Comparison of ENCODE assay signal across 18 mouse cellular contexts in genomic region chr5:103839265-103839626, GRCm38 (mm10).
DNase-seq lines count a peak whose midpoint lies in the region; ATAC-seq lines count a peak whose summit lies in the region.
"Had no signal": no experiment of that assay in that cellular context is flagged by ENCODE, and none has a peak within 500 bp of the region (broad histone marks: within the 10 kb centered on the region; RNA-seq: fewer than 3 reads in every experiment).

No protein-coding gene starts in this region.

- H3K27me3 ChIP-seq in heart, embryonic 13.5 days (replicated peaks), result no peaks in the 10 kb centered on the region
- H3K27me3 ChIP-seq in limb, embryonic 15.5 days, result no peaks in the 10 kb centered on the region
- no peaks in the 10 kb centered on the region for H3K27me3 ChIP-seq in limb, embryonic 10.5 days (ENCODE audit: low read depth, poor library complexity, severe bottlenecking)
- no peaks in the 10 kb centered on the region for H3K27me3 ChIP-seq in intestine, embryonic 16.5 days (replicated peaks; ENCODE audit: control insufficient read depth, insufficient read depth, low read length)
- H3K27me3 ChIP-seq in stomach, embryonic 15.5 days (replicated peaks), result no peaks in the 10 kb centered on the region
- H3K27me3 ChIP-seq: embryonic facial prominence, embryonic 15.5 days; limb, embryonic 13.5 days; megakaryocyte, embryonic 14.5 days had no signal

- 73% methylated on average over 3 of the region's 3 CpGs for WGBS in heart, embryonic 13.5 days
- 69% methylated on average over 3 of the region's 3 CpGs for WGBS in limb, embryonic 15.5 days
- WGBS in limb, embryonic 10.5 days, result 88% methylated on average over 3 of the region's 3 CpGs
- 68% methylated on average over 3 of the region's 3 CpGs for WGBS in intestine, embryonic 16.5 days
- 78% methylated on average over 3 of the region's 3 CpGs for WGBS in stomach, embryonic 15.5 days

- no peak for ATAC-seq in heart, embryonic 13.5 days (ENCODE audit: extremely low read depth, insufficient number of reproducible peaks, low FRiP score, low TSS enrichment)
- ATAC-seq in limb, embryonic 15.5 days (ENCODE audit: insufficient number of reproducible peaks, low FRiP score, low TSS enrichment, low read depth), result no peak
- ATAC-seq in intestine, embryonic 16.5 days, result peak; percentile 26; the same call in 1 of the 2 replicates
- ATAC-seq in stomach, embryonic 15.5 days (ENCODE audit: insufficient read depth, low FRiP score, low read depth), result no peak
- ATAC-seq: forebrain, postnatal 0 days; midbrain, embryonic 16.5 days had no signal

- H3K9ac ChIP-seq in heart, embryonic 13.5 days, result no peak overlapping the region
- no peak overlapping the region for H3K9ac ChIP-seq in limb, embryonic 15.5 days
- H3K9ac ChIP-seq in intestine, embryonic 16.5 days (ENCODE audit: low read depth, low read length), result no peak overlapping the region
- H3K9ac ChIP-seq in stomach, embryonic 15.5 days, result no peak overlapping the region
- H3K9ac ChIP-seq: embryonic facial prominence, embryonic 15.5 days; forebrain, postnatal 0 days; hindbrain, embryonic 14.5 days; limb, embryonic 13.5 days; liver, embryonic 14.5 days had no signal

- no peaks in the 10 kb centered on the region for H3K9me3 ChIP-seq in heart, embryonic 13.5 days
- no peaks in the 10 kb centered on the region for H3K9me3 ChIP-seq in limb, embryonic 15.5 days
- no peaks in the 10 kb centered on the region for H3K9me3 ChIP-seq in limb, embryonic 10.5 days (replicated peaks)
- no peaks in the 10 kb centered on the region for H3K9me3 ChIP-seq in intestine, embryonic 16.5 days (ENCODE audit: control insufficient read depth, low read length)
- H3K9me3 ChIP-seq in stomach, embryonic 15.5 days, result no peaks in the 10 kb centered on the region
- H3K9me3 ChIP-seq: embryonic facial prominence, embryonic 15.5 days; forebrain, embryonic 10.5 days; limb, embryonic 13.5 days; megakaryocyte, embryonic 14.5 days had no signal

- peak overlapping the region; percentile 63 for H3K27ac ChIP-seq in heart, embryonic 13.5 days (replicated peaks)
- H3K27ac ChIP-seq in limb, embryonic 15.5 days, result peak overlapping the region; percentile 7; the same call in 1 of the 2 replicates
- no peak overlapping the region for H3K27ac ChIP-seq in limb, embryonic 10.5 days
- H3K27ac ChIP-seq in intestine, embryonic 16.5 days (ENCODE audit: low read length), result 0 out of 2 replicates have a peak overlapping the region, but pooled peaks have one; percentile 3
- peak overlapping the region; percentile 40; the same call in 1 of the 2 replicates for H3K27ac ChIP-seq in stomach, embryonic 15.5 days
- H3K27ac ChIP-seq: embryonic facial prominence, embryonic 15.5 days; forebrain, embryonic 10.5 days; hindbrain, embryonic 14.5 days; limb, embryonic 13.5 days; liver, embryonic 14.5 days had no signal

- intact Hi-C loops in heart, postnatal 10 days (cut with DNase I), result no loop called here

- H3K4me3 ChIP-seq in heart, embryonic 13.5 days, result no peak overlapping the region
- no peak overlapping the region for H3K4me3 ChIP-seq in limb, embryonic 15.5 days
- no peak overlapping the region for H3K4me3 ChIP-seq in limb, embryonic 10.5 days
- no peak overlapping the region for H3K4me3 ChIP-seq in intestine, embryonic 16.5 days (ENCODE audit: low read length)
- H3K4me3 ChIP-seq in stomach, embryonic 15.5 days (replicated peaks), result no peak overlapping the region
- H3K4me3 ChIP-seq: embryonic facial prominence, embryonic 15.5 days; forebrain, embryonic 10.5 days; limb, embryonic 13.5 days; megakaryocyte, embryonic 14.5 days had no signal

- no peak overlapping the region for H3K4me2 ChIP-seq in heart, embryonic 13.5 days
- no peak overlapping the region for H3K4me2 ChIP-seq in limb, embryonic 15.5 days
- no peak overlapping the region for H3K4me2 ChIP-seq in intestine, embryonic 16.5 days (ENCODE audit: low read depth, low read length)
- H3K4me2 ChIP-seq in stomach, embryonic 15.5 days, result no peak overlapping the region
- H3K4me2 ChIP-seq: embryonic facial prominence, embryonic 15.5 days; hindbrain, embryonic 14.5 days; limb, embryonic 13.5 days had no signal

- DNase-seq in heart, postnatal 10 days, result no peak
- no peak for DNase-seq in limb, embryonic 10.5 days (ENCODE audit: low spot score)
- DNase-seq in spleen, postnatal 14 days (ENCODE audit: low spot score in 2 of 2), result no peak
- DNase-seq: cerebellum, adult 9-11 months; forebrain, postnatal 0 days; right cerebral cortex, postnatal 4 days; thymus, postnatal 25 days had no signal

- H3K4me1 ChIP-seq in heart, embryonic 13.5 days, result peaks cover 50% of the 10 kb centered on the region
- peaks cover 21% of the 10 kb centered on the region for H3K4me1 ChIP-seq in limb, embryonic 15.5 days
- peaks cover 23% of the 10 kb centered on the region for H3K4me1 ChIP-seq in limb, embryonic 10.5 days
- no peaks in the 10 kb centered on the region for H3K4me1 ChIP-seq in intestine, embryonic 16.5 days (ENCODE audit: control insufficient read depth, insufficient read depth, low read length)
- H3K4me1 ChIP-seq in stomach, embryonic 15.5 days, result 0 out of 2 replicates have a peak, but pooled peaks cover 4% of the 10 kb centered on the region

- H3K36me3 ChIP-seq in heart, embryonic 13.5 days, result peaks cover 52% of the 10 kb centered on the region
- H3K36me3 ChIP-seq in limb, embryonic 15.5 days, result peaks cover 8% of the 10 kb centered on the region
- H3K36me3 ChIP-seq in limb, embryonic 10.5 days, result peaks cover 17% of the 10 kb centered on the region
- no peaks in the 10 kb centered on the region; the same call in 1 of the 2 replicates for H3K36me3 ChIP-seq in intestine, embryonic 16.5 days (ENCODE audit: control insufficient read depth, insufficient read depth, low read length)
- H3K36me3 ChIP-seq in stomach, embryonic 15.5 days, result peaks cover 2% of the 10 kb centered on the region
